Mouse (Mus musculus): ENCODE data around the gene Meox1.

Meox1 gene

DNA sequence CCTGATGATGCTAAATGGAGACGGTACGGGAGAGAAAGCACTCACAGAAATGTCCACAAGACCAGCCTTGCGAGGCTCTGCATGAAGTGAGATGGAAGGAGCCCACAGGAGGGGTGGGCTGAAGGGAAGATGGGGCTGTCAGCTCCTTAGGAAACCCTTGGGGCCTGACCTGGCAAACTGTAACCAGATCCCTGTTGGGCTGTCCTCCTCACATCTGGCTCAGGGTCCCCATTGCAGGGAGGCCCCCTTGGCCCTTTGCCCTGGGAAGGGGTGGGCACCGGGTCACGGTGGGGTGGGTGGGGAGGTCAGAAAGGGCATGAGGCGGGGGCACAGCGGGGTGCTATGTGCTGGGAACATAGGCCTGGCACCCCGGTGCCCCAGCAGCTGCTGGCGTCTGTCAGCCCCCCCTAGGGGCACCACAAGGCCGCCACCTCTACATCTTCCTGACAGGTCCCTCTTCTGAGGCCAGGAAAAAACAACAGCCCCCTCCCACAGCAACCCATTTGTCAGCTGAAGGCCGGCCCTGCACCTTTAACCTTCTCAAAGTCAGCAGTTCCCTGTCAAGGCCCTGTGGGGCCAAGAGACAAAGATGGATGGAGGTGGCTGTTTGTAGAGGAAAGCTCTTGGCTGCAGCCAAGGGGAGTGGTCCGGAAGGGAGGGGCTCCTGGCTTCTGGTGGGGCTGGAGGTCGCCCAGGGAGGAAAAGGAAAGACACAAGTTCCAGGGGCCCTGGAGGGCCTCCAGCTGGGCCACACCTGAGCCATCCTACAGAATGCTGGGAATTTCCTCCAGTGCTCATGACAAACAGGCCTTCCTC is 2.6 kb upstream of the Meox1 start:
- no peak for DNase-seq (ENCODE audit: low spot score)

- DNase-seq (ENCODE audit: low spot score) = no peak
Observed at GRCm38 (mm10) chr11:101893560-101893959, 614 bp downstream of the Meox1 start.

- no peak for DNase-seq (ENCODE audit: low spot score)
Observed at GRCm38 (mm10) chr11:101891451-101891850, 2.7 kb downstream of the Meox1 start.

DNA sequence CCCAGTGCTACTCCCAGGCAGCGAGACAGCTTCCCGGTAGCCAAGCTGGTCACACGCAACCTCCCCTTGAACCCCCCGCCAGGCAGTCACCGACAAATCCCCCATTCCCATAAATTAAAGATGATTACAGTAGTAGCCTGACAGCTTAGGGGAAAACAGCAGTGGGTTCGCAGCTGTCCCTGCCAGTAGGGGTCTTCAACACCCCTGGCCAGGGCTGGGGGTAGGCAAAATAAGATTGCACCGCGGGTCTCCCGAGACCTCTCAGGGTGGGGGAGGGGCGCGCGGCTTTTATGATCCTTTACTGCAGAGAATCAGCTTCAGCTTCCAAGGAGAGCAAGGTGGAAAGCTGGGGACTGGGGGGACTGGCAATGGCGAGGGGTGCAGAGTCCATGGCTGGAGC is 4.4 kb downstream of the Meox1 start:
- DNase-seq (ENCODE audit: low spot score) = no peak

DNA sequence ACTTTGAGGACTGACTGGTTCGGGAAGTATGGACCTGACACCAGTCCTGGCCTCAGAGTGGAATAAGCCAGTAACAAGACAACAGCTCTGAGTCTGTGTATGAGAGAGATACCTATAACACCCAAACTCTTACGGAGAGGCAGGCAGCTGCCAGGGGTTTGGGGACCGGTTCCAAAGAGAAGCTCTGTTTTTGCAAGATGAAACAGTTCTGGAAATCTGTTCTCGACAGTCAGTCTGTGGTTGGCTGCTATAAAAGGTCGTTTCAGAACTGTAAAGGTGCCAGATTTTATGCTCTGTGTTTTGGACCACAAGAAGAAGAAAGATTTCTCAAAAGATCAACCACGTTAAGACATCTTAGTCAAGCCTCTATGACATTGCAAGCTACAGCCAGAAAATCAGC is 5.4 kb downstream of the Meox1 start:
- no peak for DNase-seq (ENCODE audit: low spot score)

DNA sequence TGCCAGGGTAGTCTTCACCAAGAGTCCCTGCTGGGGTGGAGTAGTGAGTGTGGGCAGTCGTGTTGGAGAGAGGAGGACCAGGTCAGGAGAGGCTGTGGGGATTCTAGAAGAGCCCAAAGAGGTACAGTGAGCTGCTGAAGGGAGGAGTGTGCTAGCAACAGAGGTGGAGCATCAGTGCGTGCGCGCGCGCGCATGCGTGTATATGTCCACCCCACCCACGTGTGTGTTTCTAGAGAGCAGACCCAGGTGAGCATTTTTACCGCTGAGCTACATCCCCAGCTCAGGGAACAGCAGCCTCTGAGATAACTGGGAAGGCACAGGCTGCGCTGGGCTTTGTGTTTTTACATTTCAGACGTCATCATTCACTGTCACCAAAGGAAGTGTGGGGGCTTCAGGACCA is 7.7 kb downstream of the Meox1 start:
- DNase-seq (ENCODE audit: low spot score) = no peak

DNA sequence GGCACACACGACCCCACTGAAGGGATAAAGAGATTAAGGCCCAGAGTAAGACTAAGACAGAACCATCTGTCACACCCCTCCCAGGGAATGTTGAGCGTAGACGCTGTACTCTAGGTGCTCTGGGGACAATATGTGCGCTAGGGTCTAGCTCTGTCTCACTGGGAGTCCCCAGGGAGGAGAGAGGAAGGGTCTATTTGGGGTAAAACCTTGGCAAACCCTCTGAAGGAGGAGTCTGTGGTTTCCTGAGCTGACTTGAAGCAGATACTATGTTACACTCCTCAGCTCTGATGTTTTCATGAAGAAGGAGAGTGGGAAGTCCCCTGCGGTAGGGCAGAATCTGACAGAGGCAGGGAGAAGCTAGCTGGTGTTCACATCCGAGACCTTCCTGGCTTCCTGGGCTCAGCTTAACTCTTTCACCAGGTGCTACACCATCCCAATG is 8.3 kb downstream of the Meox1 start:
- no peak for DNase-seq (ENCODE audit: low spot score)

GRCm38 (mm10) chr11:101885232-101885631 is 8.9 kb downstream of the Meox1 start:
- DNase-seq (ENCODE audit: low spot score) = no peak

DNA sequence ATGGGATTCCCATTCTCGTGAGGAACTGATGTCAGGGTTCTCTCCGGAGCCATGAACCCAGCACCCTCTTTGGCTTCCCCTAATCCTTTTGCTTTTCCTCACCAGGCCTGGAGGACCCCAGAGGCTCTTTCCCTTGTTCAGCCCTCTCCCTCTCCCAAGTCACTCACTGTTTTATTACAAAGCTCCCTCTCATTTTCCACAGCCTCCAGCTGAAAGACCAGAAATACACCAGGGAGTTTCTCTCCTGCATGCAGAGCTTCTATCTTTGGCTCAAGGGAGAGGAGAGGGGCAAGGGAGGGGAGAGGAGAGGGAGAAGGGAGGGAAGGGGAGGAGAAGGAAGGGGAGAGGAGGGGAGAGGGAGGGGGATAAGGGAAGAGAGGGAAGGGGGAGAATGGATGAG is 10.3 kb downstream of the Meox1 start:
- DNase-seq (ENCODE audit: low spot score) = no peak

DNA sequence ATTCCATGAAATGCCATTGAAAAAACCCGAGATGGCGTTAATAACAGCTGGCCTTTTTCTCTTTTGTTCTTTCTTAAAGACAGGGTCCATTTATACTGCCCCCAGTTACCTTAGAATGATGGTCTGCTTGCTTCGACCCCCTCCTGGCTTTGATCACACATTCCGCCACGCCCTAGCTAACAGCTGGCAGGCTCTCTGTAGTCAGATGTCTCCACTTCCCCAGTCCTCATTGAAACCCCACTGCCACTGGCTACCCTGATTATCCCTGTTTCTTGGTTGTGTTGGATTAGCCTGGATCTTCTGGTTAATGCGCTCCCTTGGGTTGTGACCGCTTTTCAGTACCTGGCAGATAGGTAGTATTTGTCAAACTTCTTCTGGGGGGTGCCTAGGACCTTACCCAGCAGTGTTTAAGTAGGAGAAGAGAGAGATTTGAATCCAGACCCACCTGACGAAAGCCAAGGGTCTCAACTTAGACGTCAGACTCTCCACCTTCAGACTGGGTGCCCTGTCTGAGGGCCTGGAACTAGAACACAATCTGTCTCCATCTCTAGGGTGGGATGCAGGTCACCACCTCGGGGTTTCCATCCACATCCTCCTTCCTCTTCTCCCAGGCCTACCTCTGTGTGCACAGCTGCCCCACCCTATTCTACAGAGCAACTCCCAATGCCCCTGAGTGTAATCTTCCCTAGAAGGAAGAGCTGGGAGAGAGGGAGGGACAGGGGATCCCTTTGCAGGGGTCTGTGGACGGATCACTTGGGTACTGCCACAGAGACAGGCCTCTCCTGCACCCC is 11.5 kb downstream of the Meox1 start:
- DNase-seq (ENCODE audit: low spot score) = no peak

GRCm38 (mm10) chr11:101881604-101882071 is 12.5 kb downstream of the Meox1 start:
- peak; percentile 82 for DNase-seq (ENCODE audit: low spot score)

DNA sequence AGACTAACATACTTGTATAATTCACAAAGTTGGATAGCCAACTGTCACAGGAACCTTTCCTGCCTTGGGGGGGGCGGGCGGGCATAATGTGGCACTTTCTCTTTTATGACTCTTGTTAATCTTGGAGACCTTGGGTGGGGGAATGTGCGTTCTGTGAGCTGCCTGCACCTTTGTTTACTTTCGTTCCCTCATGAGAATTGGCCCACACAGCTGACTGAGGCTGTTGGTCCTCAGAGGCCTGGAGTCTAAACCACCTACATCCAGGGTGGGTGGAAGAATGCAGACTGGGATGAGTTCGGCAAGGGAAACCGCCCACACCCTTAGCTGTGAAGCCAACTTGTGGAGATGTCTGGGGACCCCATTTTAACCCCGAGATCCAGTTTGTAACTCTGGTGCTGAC is 13.0 kb downstream of the Meox1 start:
- DNase-seq (ENCODE audit: low spot score) = no peak

GRCm38 (mm10) chr11:101879672-101880071 is 14.5 kb downstream of the Meox1 start:
- no peak for DNase-seq (ENCODE audit: low spot score)

DNA sequence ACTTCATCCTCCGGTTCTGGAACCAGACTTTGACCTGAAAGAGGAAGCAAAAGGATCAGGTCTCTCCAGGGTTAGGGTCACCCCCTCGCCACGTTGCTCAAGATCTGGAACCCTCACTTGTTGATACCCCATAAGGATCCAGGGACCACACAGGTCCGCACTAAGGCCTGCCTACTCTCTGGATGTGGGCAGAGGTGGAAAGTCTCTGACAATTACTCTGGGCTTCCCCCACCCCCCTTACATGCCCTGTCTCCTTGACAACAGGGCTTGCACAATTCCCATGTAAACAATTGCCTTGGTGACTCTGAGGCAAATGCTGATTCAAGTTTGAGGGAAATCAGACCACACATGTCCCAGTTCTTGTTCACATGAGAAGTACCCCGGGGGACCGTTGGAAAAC is 15.5 kb downstream of the Meox1 start:
- DNase-seq (ENCODE audit: low spot score) = no peak

DNA sequence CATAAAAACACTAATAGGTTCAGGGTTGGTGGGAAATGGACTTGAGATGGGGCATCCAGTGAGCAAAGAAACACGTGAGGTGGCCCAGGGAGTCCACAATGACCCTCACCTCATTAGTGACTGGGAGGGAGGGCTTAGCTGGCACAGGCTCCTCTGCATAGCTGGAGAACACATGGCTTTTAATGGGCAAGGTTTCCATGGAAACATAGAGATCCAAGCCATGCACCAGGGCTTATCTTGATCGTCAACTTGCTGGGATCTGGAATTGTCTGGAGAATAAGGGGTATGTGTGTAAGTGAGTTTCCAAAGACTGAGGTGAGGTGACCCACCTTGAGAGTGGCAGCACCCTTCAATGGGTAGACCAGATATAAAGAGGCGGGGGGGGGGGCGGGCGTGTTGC is 19.2 kb downstream of the Meox1 start:
- DNase-seq (ENCODE audit: low spot score) = no peak

- DNase-seq (ENCODE audit: low spot score) = no peak
Observed at GRCm38 (mm10) chr11:101873909-101874308, 20.3 kb downstream of the Meox1 start.

DNA sequence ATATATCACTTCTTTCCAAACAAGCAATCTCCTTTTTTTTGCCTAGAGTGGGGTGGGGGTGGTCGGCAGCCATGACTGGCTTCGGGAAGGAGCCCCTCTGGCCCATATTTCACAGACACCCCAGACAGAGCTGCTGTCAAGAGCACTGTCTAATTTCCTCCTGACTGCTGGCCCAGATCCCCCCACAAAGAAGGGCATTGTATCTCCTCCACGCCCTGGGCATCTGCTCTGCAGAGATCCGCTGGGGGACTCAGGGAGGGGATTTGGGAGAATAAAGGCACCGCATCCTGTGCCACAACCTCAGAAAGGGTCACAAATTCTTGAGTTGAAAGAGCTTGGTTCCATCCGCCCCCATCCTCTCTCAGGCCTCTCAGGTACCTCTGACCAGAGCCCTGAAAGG is 22.7 kb downstream of the Meox1 start:
- no peak for DNase-seq (ENCODE audit: low spot score)

GRCm38 (mm10) chr11:101870067-101870765 is 24.0 kb downstream of the Meox1 start:
- no peak for DNase-seq (ENCODE audit: low spot score)

DNA sequence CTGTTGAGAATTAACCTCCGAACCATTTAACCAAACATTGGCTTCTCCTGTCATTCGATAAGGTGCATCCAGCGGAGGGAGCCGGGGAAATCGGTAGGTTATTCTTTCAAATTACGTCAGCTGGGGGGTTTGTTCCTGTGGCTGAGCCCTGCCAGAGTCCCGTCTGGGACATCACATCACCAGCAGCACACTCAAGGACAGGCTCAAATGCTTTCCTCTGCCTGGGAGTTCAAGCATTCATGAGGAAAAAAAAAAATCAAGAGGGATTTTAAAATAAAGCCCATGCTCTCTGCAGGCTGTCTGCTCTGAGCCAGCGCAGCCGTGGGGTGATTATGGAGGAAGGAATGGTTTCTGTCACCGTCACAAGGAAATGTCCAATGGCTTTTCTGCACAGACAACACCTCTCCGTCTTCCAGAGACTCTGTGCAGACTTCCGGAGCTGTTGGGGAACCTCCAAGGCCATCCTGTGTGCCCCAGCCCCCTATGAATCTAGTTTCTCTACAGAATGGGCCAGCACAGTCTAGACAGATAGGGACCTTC is 26.6 kb downstream of the Meox1 start:
- DNase-seq (ENCODE audit: low spot score) = no peak

DNA sequence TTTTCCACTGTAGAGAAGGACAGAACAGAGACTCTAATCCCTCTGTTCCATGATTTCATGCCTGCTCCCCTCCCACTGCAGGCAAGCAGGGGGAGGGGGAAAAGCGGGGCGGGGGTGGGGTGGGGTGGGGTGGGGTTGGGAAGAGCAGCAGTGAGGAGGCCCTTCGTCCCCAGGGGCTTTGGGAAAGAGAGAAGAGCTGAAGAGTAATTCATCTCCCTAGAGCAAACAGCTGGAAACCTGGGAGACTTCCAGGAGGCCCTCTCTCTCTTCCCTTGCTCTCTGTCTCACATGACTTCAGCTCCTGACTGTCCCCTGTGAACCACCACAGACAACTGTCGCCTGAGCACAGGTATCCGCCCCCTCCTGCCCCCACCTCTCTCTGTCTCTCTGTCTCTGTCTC is 35.4 kb downstream of the Meox1 start:
- no peak for DNase-seq (ENCODE audit: low spot score)

DNA sequence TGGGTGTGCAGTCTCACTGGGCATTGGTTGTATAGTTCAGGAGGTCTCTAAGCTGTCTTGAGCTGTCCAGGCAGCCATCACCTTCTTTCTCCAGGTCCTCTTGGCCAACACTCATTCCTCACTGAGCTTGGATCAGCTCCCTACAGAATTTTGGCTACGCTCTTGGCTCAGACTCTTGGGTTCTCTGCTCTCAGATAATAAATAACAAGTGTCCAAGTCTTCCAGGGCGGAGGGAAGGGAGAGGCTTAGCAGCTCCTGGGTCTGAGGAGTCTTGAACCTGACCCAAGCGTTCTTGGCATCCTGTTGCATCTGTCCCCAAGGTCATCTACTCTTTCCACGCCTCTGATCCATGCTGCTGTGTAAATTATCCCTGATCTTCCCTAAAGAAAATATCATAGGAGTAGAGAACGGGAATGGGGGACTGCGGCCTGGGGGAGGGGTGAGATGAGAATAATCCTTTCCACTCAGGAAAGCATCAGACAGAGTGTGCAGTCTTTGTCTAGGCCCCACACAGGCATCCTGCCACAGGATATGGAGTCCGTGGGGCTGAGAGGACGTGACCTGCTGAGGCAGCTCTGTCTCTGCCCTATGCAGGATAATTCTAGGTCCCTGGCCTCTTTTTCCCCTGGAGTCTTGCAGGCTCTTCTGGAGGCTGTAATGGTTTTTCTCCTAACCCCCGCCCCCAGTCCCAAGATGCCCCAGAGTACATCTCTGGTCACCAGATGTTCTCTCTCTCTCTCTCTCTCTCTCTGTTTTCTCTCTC is 38.0 kb downstream of the Meox1 start:
- DNase-seq (ENCODE audit: low spot score) = no peak

DNA sequence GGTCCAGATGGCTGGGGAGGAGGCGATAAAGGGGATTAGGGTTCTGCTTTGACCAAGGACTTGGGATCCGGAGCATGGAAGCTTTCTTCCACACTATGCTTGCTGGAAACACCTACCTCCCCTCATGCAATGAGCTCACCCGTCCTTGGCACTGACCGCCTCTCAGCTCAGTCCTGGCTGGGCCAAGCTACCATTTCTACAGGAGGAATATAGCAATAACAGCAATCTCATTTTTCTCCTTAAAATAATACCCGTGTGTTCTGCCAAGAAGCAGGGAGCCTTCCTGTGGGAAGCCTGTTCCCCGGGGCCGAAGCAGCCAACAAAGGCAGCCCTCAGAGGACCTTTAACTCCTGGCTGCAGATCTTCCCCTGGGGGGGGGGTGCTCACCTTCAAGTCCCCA is 43.1 kb downstream of the Meox1 start:
- no peak for DNase-seq (ENCODE audit: low spot score)
